10 mouse cellular contexts compared by ENCODE assay signal in the genomic region with DNA sequence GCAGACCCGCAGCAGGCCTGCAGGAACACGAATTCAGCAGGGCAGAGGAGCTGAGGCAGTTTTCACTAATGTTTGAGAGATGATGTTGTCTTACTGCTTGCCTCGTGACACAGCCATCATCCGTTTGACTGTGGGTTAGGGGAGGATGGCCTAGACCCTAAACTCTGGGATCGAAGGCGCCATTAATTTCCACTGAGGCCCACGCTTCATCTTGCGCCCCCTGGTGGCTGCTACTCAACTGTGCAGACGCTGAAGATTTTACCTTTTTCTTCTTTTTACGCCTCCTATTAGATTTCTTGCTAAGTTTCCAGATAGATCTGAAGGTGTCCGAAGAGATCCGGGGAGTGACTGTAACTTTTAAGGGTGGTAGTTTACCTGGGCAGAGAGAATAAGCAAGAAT. TPM values are rescaled to one million over a fixed set of nuclear protein-coding genes. Genes with fewer than 3 reads are reported as not detected.
A peak's percentile ranks its signal among the peaks of the same experiment; 100 is the strongest.
DNase-seq lines count a peak whose midpoint lies in the region; ATAC-seq and TF ChIP-seq lines count a peak whose summit lies in the region.
"Had no signal": no experiment of that assay in that cellular context is flagged by ENCODE, and none has a peak within 500 bp of the region (broad histone marks: within the 10 kb centered on the region; RNA-seq: fewer than 3 reads in every experiment).

No protein-coding gene starts in this region.

- no peak overlapping the region for H3K4me2 ChIP-seq in heart, embryonic 11.5 days
- H3K4me2 ChIP-seq in embryonic facial prominence, embryonic 13.5 days = 0 out of 2 replicates have a peak overlapping the region, but pooled peaks have one; percentile 16
- H3K4me2 ChIP-seq: embryonic facial prominence, embryonic 12.5 days; lung, embryonic 15.5 days had no signal

- peaks cover 4% of the 10 kb centered on the region; the same call in 1 of the 2 replicates for H3K4me1 ChIP-seq in heart, embryonic 11.5 days (ENCODE audit: control insufficient read depth, insufficient read depth, low read length)
- no peaks in the 10 kb centered on the region for H3K4me1 ChIP-seq in embryonic facial prominence, embryonic 13.5 days
- H3K4me1 ChIP-seq in olfactory bulb, adult 2 months (ENCODE audit: control insufficient read depth, insufficient read depth, low read length) = no peaks in the 10 kb centered on the region
- H3K4me1 ChIP-seq: embryonic facial prominence, embryonic 12.5 days; lung, embryonic 15.5 days had no signal

- DNase-seq in heart, adult 8-10 months (ENCODE audit: low spot score) = peak; percentile 21
- DNase-seq in A20 (ENCODE audit: low read depth, low spot score) (peak; percentile 79), WW6 (ENCODE audit: low read depth, low spot score) (peak; percentile 59)
- peak; percentile 69 to 70 for DNase-seq in kidney, postnatal 4 days
- no peak for DNase-seq in ovary, adult 18-20 months (ENCODE audit: low spot score)

- no peak overlapping the region for H3K4me3 ChIP-seq in heart, embryonic 11.5 days (ENCODE audit: low read depth, low read length)
- H3K4me3 ChIP-seq in embryonic facial prominence, embryonic 13.5 days = no peak overlapping the region
- no peak overlapping the region for H3K4me3 ChIP-seq in olfactory bulb, adult 2 months (ENCODE audit: insufficient read depth, low read depth, low read length)
- H3K4me3 ChIP-seq: embryonic facial prominence, embryonic 12.5 days; lung, embryonic 15.5 days had no signal

- WGBS in heart, embryonic 11.5 days (ENCODE audit: insufficient replicate concordance) = 35% methylated on average over 12 of the region's 12 CpGs
- WGBS in embryonic facial prominence, embryonic 13.5 days = 35% methylated on average over 12 of the region's 12 CpGs
- WGBS in olfactory bulb, adult 2 months = 32% methylated on average over 12 of the region's 12 CpGs

- H3K9ac ChIP-seq in heart, embryonic 11.5 days (ENCODE audit: low read depth, low read length) = no peak overlapping the region
- H3K9ac ChIP-seq in embryonic facial prominence, embryonic 13.5 days = no peak overlapping the region
- H3K9ac ChIP-seq: embryonic facial prominence, embryonic 12.5 days; lung, embryonic 15.5 days had no signal

- peak; percentile 79 for TF ChIP-seq CTCF in olfactory bulb, adult 2 months (IDR thresholded peaks at IDR 0.05; ENCODE audit: insufficient read depth, low read depth, low read length)

- H3K27me3 ChIP-seq in heart, embryonic 11.5 days (ENCODE audit: control insufficient read depth, insufficient read depth, low read length) = no peaks in the 10 kb centered on the region
- H3K27me3 ChIP-seq in embryonic facial prominence, embryonic 13.5 days = no peaks in the 10 kb centered on the region
- H3K27me3 ChIP-seq: embryonic facial prominence, embryonic 12.5 days; lung, embryonic 15.5 days had no signal

- H3K9me3 ChIP-seq in heart, embryonic 11.5 days (replicated peaks; ENCODE audit: control insufficient read depth, low read length) = no peaks in the 10 kb centered on the region
- no peaks in the 10 kb centered on the region for H3K9me3 ChIP-seq in embryonic facial prominence, embryonic 13.5 days
- H3K9me3 ChIP-seq: embryonic facial prominence, embryonic 12.5 days; lung, embryonic 15.5 days had no signal

- H3K27ac ChIP-seq in heart, embryonic 11.5 days (ENCODE audit: low read depth, low read length) = no peak overlapping the region
- H3K27ac ChIP-seq in embryonic facial prominence, embryonic 13.5 days = no peak overlapping the region
- H3K27ac ChIP-seq in olfactory bulb, adult 2 months (ENCODE audit: insufficient read depth, low read depth, low read length) = no peak overlapping the region
- H3K27ac ChIP-seq: embryonic facial prominence, embryonic 12.5 days; lung, embryonic 15.5 days had no signal

- TF ChIP-seq POLR2A in olfactory bulb, adult 2 months (IDR thresholded peaks at IDR 0.05; ENCODE audit: insufficient read depth, low read depth, low read length) = no peak

- no peaks in the 10 kb centered on the region for H3K36me3 ChIP-seq in heart, embryonic 11.5 days (ENCODE audit: control insufficient read depth, insufficient read depth, low read length)
- H3K36me3 ChIP-seq in embryonic facial prominence, embryonic 13.5 days = no peaks in the 10 kb centered on the region
- H3K36me3 ChIP-seq: embryonic facial prominence, embryonic 12.5 days; lung, embryonic 15.5 days had no signal

- no peak for ATAC-seq in heart, embryonic 11.5 days (replicated peaks; ENCODE audit: insufficient number of reproducible peaks, low FRiP score, low TSS enrichment)
- no peak for ATAC-seq in embryonic facial prominence, embryonic 13.5 days (ENCODE audit: insufficient number of reproducible peaks, insufficient read depth, low FRiP score, low TSS enrichment, low read depth)

RNA-seq across cellular contexts. Expression of a gene that starts 13.3 kb away (rescaled TPM):
- 10 to 100 TPM; 76.4 to 83.2 (median 81.2) TPM for total RNA-seq in heart, adult 8-10 months (2022)
- polyA plus RNA-seq in heart, embryonic 11.5 days (2014; fragmentation: Nextera tagmentation; extraction: Ambion mirVana) = 261 and 268 TPM in 2 replicates
- 233 and 242 TPM in 2 replicates for polyA plus RNA-seq in embryonic facial prominence, embryonic 13.5 days (2015; fragmentation: Nextera tagmentation; extraction: Ambion mirVana)
- polyA plus RNA-seq in olfactory bulb, adult 2 months (2012; ENCODE audit: insufficient read depth, insufficient read length, low replicate concordance, missing spikeins) = not detected in 2 replicates

RNA-seq across cellular contexts. Expression of a gene that starts 33.3 kb away (rescaled TPM):
- not detected for total RNA-seq in heart, adult 8-10 months (2022)
- polyA plus RNA-seq in heart, embryonic 11.5 days (2014; fragmentation: Nextera tagmentation; extraction: Ambion mirVana) = not detected in 2 replicates
- not detected in 2 replicates for polyA plus RNA-seq in embryonic facial prominence, embryonic 13.5 days (2015; fragmentation: Nextera tagmentation; extraction: Ambion mirVana)
- not detected in 2 replicates for polyA plus RNA-seq in olfactory bulb, adult 2 months (2012; ENCODE audit: insufficient read depth, insufficient read length, low replicate concordance, missing spikeins)
- polyA plus RNA-seq: embryonic facial prominence, embryonic 12.5 days had no signal
